Mouse (Mus musculus): ENCODE measurements around the gene Jhy.

Jhy gene

DNA sequence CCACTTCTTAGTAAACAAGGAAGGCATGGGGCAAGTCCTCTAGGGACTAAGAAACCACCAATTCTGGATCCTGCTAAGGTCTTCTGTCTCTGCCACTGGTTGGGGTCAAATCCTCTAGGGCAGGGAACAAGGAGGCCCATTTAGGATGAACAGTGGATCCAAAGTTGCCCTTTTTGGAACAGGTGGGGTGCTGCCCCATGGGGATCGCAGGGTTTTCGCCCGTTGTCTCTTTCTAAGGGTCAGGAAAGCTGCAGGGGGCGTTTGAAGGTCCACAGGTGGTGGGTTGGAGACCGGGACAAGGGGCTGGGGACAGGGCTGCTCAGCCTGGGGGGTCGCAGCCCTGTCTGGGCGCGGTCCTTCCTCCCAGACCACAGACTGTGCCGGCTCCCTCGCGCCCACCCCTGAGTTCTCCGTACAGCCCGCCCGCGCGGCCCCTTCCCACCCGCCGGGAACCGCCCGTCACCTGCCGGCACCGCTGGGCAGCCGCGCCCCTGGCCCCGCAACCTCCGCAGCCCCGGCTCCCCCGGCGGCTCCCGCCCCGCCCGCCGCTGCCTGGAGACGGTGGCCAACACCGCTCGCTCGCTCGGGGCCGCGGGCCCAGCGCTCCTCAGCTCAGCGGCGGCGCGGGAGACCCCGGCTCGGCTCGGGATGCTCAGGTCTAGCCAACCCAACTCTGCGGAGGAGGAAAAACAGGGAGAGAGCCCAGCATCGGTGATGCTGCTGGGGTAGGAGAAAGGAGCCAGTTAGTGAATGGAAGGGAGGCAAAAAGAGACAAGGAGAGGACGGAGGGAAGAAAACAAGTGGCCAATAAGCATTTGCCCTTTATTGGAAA, at the start of gene Jhy:
Jhy (minus strand) TSS at position 533 of the 832 bp plus-strand sequence.
- DNase-seq (ENCODE audit: extremely low read depth, insufficient read length, low spot score), result no peak

DNA sequence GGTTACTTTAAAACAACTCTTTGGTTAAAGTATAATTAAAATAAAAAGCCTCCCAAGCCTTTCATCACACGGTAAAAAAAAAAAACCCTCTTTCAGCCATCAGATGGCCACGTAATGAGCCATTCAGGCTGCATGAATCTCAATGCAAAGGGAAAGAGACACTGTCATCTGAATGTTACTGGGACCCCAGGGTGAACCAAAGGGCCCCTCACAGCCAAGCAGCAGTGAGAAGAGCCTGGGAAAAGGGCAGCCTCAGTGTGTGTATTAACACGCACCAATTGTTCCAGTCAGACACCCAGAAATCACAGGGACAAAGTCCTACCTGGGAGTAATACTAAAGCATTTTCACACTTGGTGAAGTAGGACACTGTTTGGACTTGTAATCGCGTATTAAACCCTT, 48.5 kb upstream of the Jhy start:
- DNase-seq (ENCODE audit: extremely low read depth, insufficient read length, low spot score), result no peak

DNA sequence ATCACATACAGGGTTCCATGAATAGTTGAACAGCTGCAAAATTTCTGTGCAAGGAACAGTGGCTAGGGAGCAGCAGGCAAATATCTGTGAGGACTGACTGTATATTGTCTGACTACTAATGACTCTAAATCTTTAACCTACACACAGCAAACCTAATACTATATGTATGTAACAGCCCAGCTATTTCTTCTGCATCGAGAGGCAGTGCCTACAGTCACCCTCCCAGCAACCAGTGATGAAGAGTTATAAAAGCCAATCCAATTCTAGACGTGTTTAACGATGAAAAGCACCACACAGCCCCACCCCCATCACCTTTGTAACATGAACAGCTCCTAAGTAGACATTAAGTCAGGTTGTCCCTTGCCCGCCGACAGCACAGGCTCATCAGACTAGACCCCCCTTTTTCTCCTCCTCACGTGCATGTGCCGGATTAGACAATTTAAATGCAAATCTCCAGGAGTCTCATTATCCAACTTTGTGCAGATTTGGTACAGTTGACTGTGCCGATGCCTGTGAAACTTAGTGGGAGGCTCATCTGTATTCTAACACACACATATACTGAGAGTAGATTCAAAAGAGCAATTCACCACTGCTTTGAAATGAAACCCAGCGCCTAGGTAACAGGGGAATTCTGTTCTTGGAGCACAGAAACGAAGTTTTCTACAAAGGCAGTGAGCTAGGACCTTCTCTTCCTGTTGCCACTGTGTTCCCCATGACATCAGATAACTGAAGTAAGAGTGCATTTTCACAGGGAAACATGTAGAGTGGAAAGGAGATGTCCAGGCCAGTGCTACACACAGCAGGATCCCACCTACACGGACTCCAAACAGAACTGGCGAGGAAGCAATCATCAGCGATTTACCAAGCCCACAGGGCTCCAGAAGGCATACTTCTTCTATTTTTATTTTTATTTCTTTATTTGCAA, 47.9 kb upstream of the Jhy start:
- DNase-seq (ENCODE audit: extremely low read depth, insufficient read length, low spot score), result no peak

DNA sequence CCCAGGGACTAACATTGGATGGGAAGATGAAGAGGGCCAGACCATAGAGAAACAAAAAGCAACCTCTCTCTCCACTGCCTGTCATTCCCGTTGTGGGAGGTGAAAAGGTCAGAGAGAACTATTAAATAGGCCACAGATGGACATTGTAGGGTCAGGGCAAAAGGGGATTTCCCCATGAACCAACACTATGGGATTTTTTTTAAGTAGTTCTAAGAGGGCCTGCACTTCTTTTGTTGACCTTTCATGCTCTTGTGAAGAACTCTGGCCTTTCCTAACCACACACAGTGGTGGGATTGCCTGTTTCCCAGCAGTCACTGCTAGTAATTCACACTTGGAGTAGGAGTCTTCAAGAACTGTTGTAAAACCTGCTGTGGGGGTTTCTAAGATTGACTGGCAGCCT, 43.9 kb upstream of the Jhy start:
- no peak for DNase-seq (ENCODE audit: extremely low read depth, insufficient read length, low spot score)

DNA sequence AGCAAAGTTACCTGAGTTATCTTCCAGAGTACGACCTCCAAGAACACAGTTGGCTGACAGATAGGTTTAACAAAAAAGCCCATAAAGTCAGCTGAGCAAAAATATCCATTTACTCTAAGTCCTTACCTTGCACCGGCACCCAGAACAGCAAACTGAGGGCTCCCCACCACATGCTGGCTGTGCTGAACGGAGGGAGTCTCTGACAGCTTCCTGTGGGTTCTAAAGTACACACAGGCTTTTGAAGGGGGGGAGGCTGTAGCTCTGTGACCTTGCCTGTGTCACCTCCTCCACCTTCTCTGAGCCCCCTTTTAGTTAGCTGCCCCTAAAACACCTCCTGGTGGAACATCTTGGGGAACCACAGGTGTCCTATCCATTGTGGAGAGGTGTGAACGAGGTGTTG, 40.5 kb upstream of the Jhy start, which contains the start of gene Crtam:
Crtam (minus strand) TSS at position 214 of the 400 bp plus-strand sequence.
- DNase-seq (ENCODE audit: extremely low read depth, insufficient read length, low spot score), result no peak

DNA sequence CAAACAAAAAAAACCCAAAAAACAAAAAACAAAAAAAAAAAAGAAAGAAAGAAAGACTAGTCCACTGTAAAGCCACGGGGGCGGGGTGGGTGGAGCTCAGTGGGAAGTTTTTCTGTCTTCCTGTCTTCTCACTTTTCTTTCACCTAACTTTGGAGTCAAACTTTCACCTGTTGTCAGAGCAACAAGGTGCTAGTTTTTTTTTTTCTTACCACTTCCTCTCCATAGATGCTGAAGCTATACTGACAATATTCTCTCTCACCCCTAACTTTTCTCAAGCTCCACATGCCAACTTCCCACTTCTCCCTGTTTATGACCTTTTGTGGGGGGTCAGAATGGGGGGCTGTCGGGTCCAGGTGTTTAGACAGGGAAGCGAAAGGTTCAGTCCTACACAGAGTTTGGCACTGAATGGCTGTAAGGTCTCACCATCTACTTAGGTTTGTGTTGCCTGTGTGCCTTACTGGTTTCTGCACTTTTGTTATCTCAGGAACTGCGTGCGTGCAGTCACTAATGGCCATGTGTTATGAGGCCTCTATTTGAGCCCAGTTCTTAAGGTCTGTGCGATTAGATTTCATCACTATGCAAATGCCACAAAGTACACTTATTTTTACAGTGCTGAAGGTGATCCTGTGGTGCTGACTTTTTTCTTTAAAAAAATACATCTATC, 33.3 kb upstream of the Jhy start:
- no peak for DNase-seq (ENCODE audit: extremely low read depth, insufficient read length, low spot score)

DNA sequence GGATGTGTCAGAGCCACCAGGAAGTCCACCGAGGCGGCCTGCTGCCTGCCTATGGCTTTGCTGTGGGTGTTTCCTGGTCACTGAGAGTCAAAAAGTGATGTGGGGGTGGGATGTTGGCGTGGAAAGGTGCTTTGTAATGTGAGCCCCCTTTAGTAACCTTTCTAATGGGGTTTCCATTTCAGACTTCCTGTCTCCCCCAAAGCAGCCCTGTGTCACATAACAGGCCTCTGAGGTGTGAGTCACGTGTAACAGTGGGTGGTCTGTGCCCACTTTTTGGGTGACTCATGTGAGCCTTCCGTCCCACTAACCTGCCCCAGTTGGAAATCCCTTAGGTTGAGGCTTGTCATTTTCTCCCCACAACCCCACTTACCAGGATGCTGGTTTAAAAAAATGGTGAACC, 30.2 kb upstream of the Jhy start:
- no peak for DNase-seq (ENCODE audit: extremely low read depth, insufficient read length, low spot score)

DNA sequence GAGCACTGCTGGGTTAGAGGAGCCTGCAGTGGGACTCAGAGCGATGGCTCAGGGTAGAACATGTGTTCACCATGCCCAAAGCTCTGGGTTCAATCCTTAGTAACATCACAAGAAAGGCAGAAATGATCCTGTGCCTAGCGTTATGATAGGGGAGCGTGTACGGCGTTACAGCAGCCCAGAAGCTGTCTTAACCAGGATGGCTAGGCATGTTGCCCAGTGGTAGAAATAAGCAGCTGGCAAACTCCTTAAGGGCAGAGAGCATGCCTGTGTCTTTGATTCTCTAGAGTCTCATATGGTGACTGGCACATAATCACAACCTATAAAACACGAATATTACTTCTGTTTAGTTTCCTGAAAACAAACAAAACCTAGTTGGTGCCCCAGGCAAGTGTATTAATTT, 27.6 kb upstream of the Jhy start:
- no peak for DNase-seq (ENCODE audit: extremely low read depth, insufficient read length, low spot score)

DNA sequence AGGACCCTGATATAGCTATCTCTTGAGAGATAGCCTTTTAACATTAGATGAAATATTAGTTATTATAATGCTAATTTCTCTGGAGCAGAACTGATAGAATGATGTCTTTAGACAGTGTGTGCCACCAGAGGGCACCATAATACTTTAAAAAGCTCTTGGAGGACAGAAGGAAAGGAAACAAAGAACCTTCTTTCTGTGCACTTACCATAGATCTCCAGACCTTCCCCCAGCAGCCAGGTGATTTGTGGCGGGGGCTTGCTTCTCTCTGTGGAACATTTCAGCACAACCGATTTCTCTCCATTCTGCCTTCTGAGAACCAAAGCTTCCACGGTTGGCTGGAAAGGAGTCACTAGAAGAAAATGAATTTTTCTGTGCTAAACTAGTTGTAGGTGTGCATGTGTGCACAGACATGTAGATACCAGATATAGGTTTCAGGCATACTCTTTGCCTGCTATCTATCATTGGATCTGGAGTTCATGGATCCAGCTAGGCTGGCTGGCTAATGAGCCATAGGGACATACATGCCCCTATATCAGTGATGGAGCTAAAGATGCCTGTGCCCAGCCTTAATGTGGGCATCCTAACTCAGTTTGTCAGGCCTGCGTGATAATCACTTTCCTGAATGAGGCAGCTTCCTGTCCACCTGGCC, 26.1 kb upstream of the Jhy start:
- no peak for DNase-seq (ENCODE audit: extremely low read depth, insufficient read length, low spot score)

DNA sequence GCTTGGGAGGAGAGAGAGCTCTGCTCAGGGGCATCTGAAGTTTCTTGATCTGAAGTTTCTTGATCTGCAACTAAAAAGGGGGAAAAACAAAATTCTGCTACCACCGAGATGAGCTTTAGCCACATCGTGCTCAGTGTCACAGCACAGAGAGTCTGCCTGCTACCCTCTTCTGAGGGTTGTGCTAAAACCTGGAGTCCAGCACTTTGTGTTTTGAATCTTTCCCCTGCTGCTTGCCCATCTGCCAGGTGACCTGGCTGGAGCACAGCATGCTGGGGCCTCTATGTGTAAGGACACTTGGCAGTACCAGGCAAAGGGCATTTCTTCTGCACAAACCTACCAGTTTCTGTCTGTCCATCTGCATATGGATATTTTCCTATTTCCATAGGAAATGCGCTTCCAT, 20.4 kb upstream of the Jhy start:
- no peak for DNase-seq (ENCODE audit: extremely low read depth, insufficient read length, low spot score)

DNA sequence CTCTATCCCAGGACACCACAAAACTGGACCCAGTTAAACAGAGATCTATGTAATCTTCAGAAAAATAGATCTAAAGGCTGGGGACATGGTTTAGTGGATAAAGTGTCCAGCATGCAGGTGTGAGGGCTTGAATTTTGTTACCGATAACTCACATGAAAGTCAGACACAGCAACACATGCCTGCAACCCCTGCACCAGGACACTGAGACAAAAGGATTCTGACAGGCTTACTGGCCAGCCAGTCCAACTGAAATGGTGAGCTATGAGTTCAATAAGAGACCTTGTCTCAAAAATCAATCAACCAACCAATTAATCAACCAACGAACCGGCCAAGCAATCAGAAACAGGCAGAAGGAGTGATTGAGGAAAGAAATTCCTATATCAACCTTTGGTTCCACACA, 19.8 kb upstream of the Jhy start:
- DNase-seq (ENCODE audit: extremely low read depth, insufficient read length, low spot score), result no peak

DNA sequence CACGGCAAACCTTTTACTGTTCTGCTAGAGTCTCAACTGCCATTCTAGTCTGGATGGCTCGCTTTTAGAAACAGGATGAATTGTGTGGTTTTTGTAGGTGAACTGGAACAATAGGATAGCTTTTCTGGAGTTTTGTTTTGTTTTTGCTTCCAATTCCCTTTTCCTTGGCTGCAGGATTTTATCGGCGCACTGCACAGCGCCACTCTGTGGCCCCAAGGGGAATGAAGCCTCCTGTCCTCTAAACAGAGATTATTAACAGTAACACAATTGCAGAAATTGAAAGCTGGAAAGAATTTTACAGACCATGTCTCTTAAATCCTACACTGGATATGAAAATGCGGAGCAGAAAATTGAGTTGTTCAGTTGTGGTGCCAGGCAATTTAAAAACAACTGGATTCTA, 18.6 kb upstream of the Jhy start:
- no peak for DNase-seq (ENCODE audit: extremely low read depth, insufficient read length, low spot score)

DNA sequence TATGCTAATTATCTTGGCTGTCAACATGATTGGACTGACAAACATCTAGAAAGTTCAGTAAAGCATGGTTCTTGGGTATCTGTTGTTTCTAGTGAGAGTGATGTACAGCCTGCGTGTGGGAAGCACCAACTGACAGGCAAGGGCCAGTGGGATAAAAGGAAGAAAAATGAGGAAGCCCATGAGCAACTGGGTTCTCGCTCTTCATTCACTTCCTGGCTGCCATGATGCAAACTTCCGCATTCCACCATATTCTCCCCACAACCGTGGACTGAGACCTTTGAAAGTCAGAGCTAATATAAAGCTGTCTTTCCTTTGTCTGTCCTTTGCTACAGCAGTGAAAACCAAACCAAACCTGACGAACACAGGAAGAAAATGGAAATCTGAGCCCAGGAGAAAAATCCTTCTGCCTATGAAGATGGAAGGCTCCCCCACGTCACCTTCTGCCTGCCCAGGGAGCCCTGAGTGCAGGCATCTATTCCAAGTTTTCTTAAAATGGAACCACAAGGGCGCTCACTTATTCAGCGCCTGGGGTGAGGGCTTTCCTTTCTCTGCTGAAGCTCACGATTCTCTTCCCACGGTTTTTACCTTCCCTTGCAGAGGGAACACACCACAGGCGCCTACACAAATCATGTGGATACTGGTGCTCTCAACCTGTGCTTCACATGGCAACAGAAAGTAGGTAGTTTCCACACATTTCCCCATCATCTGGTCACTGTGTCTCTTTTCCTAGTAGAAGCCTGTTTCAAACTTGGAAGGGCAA, 10.3 kb upstream of the Jhy start:
- DNase-seq (ENCODE audit: extremely low read depth, insufficient read length, low spot score), result no peak

DNA sequence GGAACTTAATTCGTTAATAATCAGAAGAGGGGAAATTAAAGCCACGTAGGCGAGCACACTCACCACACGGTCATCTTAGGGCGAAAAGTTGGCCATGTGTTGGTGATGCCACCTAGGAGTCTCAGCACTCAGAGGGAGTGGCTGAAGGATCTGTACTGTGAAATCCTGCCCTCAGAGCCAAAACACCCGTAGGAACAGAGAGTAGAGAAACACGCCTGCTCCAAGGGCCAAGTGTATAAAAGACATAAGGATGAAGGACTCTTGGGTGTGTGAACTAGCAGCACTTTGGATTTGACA, 448 bp upstream of the Jhy start:
- no peak for DNase-seq (ENCODE audit: extremely low read depth, insufficient read length, low spot score)

DNA sequence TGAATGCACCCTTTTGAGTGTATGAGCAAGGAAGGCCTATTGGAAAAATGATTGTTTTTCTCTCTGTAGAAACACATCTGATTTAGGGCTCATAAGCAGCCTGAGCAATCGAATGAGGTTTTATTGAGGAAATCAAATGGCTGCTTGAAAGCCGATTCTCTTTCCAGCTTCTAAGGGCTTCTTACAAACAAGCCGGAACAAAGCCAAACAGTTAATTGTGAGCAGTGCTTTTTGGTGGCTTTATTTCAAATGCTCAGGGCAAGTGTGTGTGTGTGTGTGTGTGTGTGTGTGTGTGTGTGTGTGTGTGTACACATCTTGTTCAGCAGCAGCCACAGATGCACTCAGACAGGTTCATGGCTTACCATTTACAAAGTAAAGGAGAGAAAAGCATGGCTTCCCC, 2.5 kb downstream of the Jhy start:
- DNase-seq (ENCODE audit: extremely low read depth, insufficient read length, low spot score), result no peak

DNA sequence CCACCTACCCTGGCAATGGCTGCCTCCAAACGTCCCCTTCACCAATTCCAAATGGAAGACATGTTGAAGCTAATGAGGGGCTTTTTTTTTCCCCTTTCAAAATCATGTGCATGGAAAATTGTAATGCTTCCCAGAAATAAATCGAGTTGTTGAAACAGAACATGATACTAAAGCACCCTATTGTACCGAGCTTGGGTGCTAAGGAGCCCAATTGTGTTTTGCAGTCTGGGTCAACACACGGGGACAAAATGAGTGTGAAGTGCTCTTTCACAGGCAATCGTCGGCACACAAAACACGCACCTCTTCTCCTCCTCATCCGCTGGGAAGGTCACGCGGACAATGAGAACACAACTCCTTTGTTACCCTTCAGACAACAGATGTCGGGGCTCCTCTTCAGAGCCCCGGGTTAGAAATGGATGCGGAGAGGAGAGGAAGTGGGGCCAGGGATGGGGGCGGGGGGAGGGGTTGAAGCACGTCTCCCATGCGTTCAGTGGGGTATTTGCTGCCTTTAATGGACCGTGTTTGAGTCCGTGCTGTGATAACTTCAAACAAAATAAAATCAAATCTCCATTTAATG, 14.8 kb downstream of the Jhy start:
- DNase-seq (ENCODE audit: extremely low read depth, insufficient read length, low spot score), result no peak

DNA sequence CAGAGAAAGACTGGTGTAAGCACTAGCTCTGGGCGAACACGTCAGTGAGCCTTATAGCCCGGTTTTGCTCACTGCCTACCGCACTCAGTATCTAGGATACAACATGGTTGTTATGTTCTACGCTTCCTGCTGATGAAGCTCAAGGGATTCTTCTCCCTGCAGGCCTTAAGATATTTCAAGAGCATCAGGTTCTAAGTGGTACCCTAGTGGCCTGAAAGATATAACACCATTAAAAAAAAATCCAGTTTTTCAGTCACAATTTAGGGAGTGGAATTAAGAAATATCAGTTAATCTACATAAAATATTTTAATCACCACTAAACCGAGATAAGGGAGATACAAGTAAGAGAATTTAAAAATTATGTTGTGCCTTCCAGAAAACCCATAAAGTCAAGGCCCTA, 15.4 kb downstream of the Jhy start:
- DNase-seq (ENCODE audit: extremely low read depth, insufficient read length, low spot score), result no peak

DNA sequence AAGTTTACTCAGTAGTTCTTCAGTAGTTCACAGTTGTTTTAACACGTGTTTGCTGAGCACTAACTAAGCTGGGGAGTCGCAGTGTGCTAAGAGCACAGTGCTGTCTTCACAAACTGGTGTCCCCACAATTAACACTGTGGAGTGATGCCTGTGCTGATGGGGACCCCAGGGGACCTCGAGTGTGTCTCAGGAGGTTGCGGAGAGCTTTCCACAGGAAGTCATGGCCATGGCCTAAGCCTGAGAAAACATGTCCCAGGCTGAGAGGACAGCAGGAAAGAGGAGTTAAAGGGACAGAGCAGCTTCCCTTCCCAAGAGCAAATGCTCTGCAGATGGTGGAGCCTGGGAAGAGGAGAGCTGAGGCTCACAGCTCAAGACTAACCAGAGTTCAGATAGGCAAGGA, 16.8 kb downstream of the Jhy start:
- DNase-seq (ENCODE audit: extremely low read depth, insufficient read length, low spot score), result no peak

DNA sequence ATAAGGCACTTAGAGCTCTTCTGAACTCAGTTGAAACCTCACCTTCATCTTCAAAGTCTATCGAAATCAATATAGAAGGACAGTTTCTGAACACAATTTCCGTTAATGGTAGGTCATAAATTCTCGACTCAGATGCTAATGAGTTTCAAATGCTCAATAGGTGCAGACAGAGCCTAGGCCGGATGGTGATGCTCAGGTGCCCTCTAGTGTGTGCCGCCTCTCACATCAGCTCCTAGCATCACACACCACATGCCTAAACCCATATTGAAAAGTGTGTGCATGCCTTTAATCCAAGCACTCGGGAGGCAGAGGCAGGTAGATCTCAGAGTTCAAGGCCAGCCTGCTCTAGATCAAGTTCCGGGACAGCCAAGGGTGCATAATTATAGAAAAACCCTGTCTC, 26.5 kb downstream of the Jhy start:
- no peak for DNase-seq (ENCODE audit: extremely low read depth, insufficient read length, low spot score)

DNA sequence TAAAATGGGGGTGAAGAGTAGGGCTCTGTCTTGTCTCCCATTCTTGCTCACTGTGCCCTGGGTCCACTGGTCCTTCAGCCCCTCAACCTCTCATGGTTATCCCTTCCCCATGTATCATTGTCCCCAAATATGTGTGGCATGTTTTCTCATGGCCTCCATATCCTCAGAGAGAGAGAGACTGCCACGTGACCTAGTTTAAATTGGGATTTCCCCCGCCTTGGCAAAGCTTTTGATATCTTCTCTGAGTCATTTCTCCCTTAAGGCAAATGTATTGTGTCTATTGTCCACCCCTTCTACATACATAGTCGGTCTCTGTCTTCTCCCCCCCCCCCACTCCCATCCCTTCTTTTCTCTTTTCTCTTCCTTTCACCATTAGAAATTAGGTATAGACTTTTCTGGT, 30.6 kb downstream of the Jhy start:
- DNase-seq (ENCODE audit: extremely low read depth, insufficient read length, low spot score), result no peak
